9 mouse cellular contexts compared by ENCODE assay signal in genomic region chr9:91378411-91379299, GRCm38 (mm10). TPM values are rescaled to one million over a fixed set of nuclear protein-coding genes. Genes with fewer than 3 reads are reported as not detected.
DNase-seq lines count a peak whose midpoint lies in the region; ATAC-seq lines count a peak whose summit lies in the region.
"Had no signal": no experiment of that assay in that cellular context is flagged by ENCODE, and none has a peak within 500 bp of the region (broad histone marks: within the 10 kb centered on the region; RNA-seq: fewer than 3 reads in every experiment).

No protein-coding gene starts in this region.

- no peak for ATAC-seq in cerebellum, adult (ENCODE audit: insufficient number of reproducible peaks, low FRiP score, low TSS enrichment)
- peak; percentile 15; the same call in 1 of the 2 replicates for ATAC-seq in forebrain, embryonic 12.5 days (ENCODE audit: low FRiP score)

- H3K36me3 ChIP-seq in forebrain, embryonic 12.5 days (replicated peaks) = no peaks in the 10 kb centered on the region
- H3K36me3 ChIP-seq in midbrain, embryonic 10.5 days = no peaks in the 10 kb centered on the region

- no peaks in the 10 kb centered on the region for H3K9me3 ChIP-seq in forebrain, embryonic 12.5 days
- H3K9me3 ChIP-seq in midbrain, embryonic 10.5 days (replicated peaks) = no peaks in the 10 kb centered on the region

- 1% methylated on average over 48 of the region's 48 CpGs for WGBS in forebrain, embryonic 12.5 days
- WGBS in midbrain, embryonic 10.5 days = under 1% methylated on average over 48 of the region's 48 CpGs

- DNase-seq in cerebellum, adult 11 months = peak; percentile 72
- DNase-seq in midbrain, embryonic 10.5 days (ENCODE audit: low spot score) = peak; percentile 71
- no peak for DNase-seq in ovary, adult 18-20 months (ENCODE audit: low spot score)
- DNase-seq in right cerebral cortex, postnatal 36 days (ENCODE audit: low spot score in 2 of 2) = no peak
- DNase-seq in adipocyte (ENCODE audit: low spot score) = no peak
- DNase-seq: kidney, postnatal 25 days had no signal

- H3K27ac ChIP-seq in brown adipose tissue, adult 24 weeks (replicated peaks; ENCODE audit: low read depth, low read length) = no peak overlapping the region
- peak overlapping the region; percentile 93 for H3K27ac ChIP-seq in forebrain, embryonic 12.5 days
- peak overlapping the region; percentile 98 for H3K27ac ChIP-seq in midbrain, embryonic 10.5 days (replicated peaks)

- H3K27me3 ChIP-seq in forebrain, embryonic 12.5 days = peaks cover 89% of the 10 kb centered on the region
- peaks cover 100% of the 10 kb centered on the region for H3K27me3 ChIP-seq in midbrain, embryonic 10.5 days (ENCODE audit: low read depth, poor library complexity, severe bottlenecking)

- peak overlapping the region; percentile 81 for H3K4me2 ChIP-seq in forebrain, embryonic 12.5 days

- H3K4me3 ChIP-seq in brown adipose tissue, adult 24 weeks (ENCODE audit: insufficient read depth, low read depth, low read length) = peak overlapping the region; percentile 58
- H3K4me3 ChIP-seq in forebrain, embryonic 12.5 days (replicated peaks) = peak overlapping the region; percentile 57
- H3K4me3 ChIP-seq in midbrain, embryonic 10.5 days = peak overlapping the region; percentile 75

- peak overlapping the region; percentile 71 for H3K9ac ChIP-seq in forebrain, embryonic 12.5 days

- H3K4me1 ChIP-seq in brown adipose tissue, adult 24 weeks (ENCODE audit: control insufficient read depth, insufficient read depth, insufficient read length, low read length) = peaks cover 3% of the 10 kb centered on the region; the same call in 1 of the 2 replicates
- H3K4me1 ChIP-seq in forebrain, embryonic 12.5 days = peaks cover 41% of the 10 kb centered on the region
- peaks cover 75% of the 10 kb centered on the region for H3K4me1 ChIP-seq in midbrain, embryonic 10.5 days

RNA-seq across cellular contexts. Expression of gene Zic1, which starts 13.0 kb away (rescaled TPM):
- 3.2 and 4.1 TPM in 2 replicates for polyA plus RNA-seq in brown adipose tissue, adult 24 weeks (2012; ENCODE audit: insufficient read depth, insufficient read length, missing spikeins)
- 13.9 and 14.4 TPM in 2 replicates for polyA plus RNA-seq in forebrain, embryonic 12.5 days (2016; fragmentation: Nextera tagmentation; extraction: Ambion mirVana)
- 6.5 and 6.6 TPM in 2 replicates for polyA plus RNA-seq in midbrain, embryonic 10.5 days (2016; fragmentation: Nextera tagmentation; extraction: Ambion mirVana)

RNA-seq across cellular contexts. Expression of gene Zic4, which starts 16.4 kb away (rescaled TPM):
- 0.79 and 1.8 TPM in 2 replicates for polyA plus RNA-seq in brown adipose tissue, adult 24 weeks (2012; ENCODE audit: insufficient read depth, insufficient read length, missing spikeins)
- 56.4 and 60.5 TPM in 2 replicates for polyA plus RNA-seq in forebrain, embryonic 12.5 days (2016; fragmentation: Nextera tagmentation; extraction: Ambion mirVana)
- 25.1 and 33.5 TPM in 2 replicates for polyA plus RNA-seq in midbrain, embryonic 10.5 days (2016; fragmentation: Nextera tagmentation; extraction: Ambion mirVana)

Comparison
In these comparisons a context has a peak if more than half of its experiments do, and no peak if none do; other contexts are left out.
1. DNase-seq: peak in cerebellum, adult 11 months (single experiment) and midbrain, embryonic 10.5 days (single experiment); none in ovary, adult 18-20 months (single experiment), right cerebral cortex, postnatal 36 days (0 of 2) and adipocyte (single experiment).
2. Peak in every context shown above with its lines, with median percentiles within 50 percentile points of each other: H3K4me3 ChIP-seq.